Mouse (Mus musculus) thymus, adult 2 months (tissue): Measurements from ENCODE around the gene Slc10a7.

Experiments used
- CTCF ChIP-seq: fragments of 200-500 bp; IDR thresholded peaks from 2 replicates; pipeline ENCODE4 v1.5.1; 2012; ENCODE audit warnings: mild to moderate bottlenecking, control low read depth, low read length, moderate library complexity, borderline replicate concordance; ENCODE audit not compliant: control insufficient read depth, poor library complexity, insufficient read depth; ENCODE audit errors: extremely low read depth
- POLR2A ChIP-seq: fragments of 200-500 bp; IDR thresholded peaks from 2 replicates; pipeline ENCODE4 v1.6.1; 2012; ENCODE audit warnings: mild to moderate bottlenecking, low read length, control low read depth, moderate library complexity; ENCODE audit not compliant: control insufficient read depth, poor library complexity, insufficient read depth; ENCODE audit errors: extremely low read depth

- TF ChIP-seq CTCF (no peak), POLR2A (no peak)
These were observed 5.6 kb downstream of the Slc10a7 start for GRCm38 (mm10) chr8:78514706-78515105.
